Comparison of ENCODE assay signal across 8 mouse cellular contexts in genomic region chr11:70681897-70682581, GRCm38 (mm10). TPM values are rescaled to one million over a fixed set of nuclear protein-coding genes. Genes with fewer than 3 reads are reported as not detected.
A peak's percentile ranks its signal among the peaks of the same experiment; 100 is the strongest.
DNase-seq lines count a peak whose midpoint lies in the region; ATAC-seq and TF ChIP-seq lines count a peak whose summit lies in the region.

No protein-coding gene starts in this region.

- peaks cover 8% of the 10 kb centered on the region; the same call in 1 of the 2 replicates for H3K4me1 ChIP-seq in spleen, adult 2 months (ENCODE audit: control insufficient read depth, insufficient read depth, insufficient read length)
- peaks cover 8% of the 10 kb centered on the region; the same call in 1 of the 2 replicates for H3K4me1 ChIP-seq in forebrain, postnatal 0 days (ENCODE audit: insufficient read depth)
- no peaks in the 10 kb centered on the region for H3K4me1 ChIP-seq in limb, embryonic 14.5 days (ENCODE audit: control insufficient read depth, insufficient read depth, low read length)
- H3K4me1 ChIP-seq in neural tube, embryonic 13.5 days (replicated peaks) = peaks cover 21% of the 10 kb centered on the region

- WGBS in spleen, adult 2 months = 83% methylated on average over 11 of the region's 11 CpGs
- 10% methylated on average over 11 of the region's 11 CpGs for WGBS in forebrain, postnatal 0 days
- 20% methylated on average over 11 of the region's 11 CpGs for WGBS in limb, embryonic 14.5 days
- WGBS in neural tube, embryonic 13.5 days = 11% methylated on average over 11 of the region's 11 CpGs

- TF ChIP-seq POLR2A in spleen, adult 2 months (IDR thresholded peaks at IDR 0.05; ENCODE audit: low read depth, low read length) = no peak
- TF ChIP-seq POLR2A in limb, embryonic 14.5 days (IDR thresholded peaks at IDR 0.05; ENCODE audit: borderline replicate concordance, extremely low read depth, insufficient read depth, insufficient read length) = no peak

- H3K9ac ChIP-seq in forebrain, postnatal 0 days = peak overlapping the region; percentile 23; the same call in 1 of the 2 replicates
- no peak overlapping the region for H3K9ac ChIP-seq in limb, embryonic 14.5 days (ENCODE audit: low read depth, low read length, severe bottlenecking)
- H3K9ac ChIP-seq in neural tube, embryonic 13.5 days = peak overlapping the region; percentile 47; the same call in 1 of the 2 replicates

- peaks cover 16% of the 10 kb centered on the region for H3K36me3 ChIP-seq in spleen, adult 2 months (ENCODE audit: control insufficient read depth, insufficient read depth, low read length)
- peaks cover 53% of the 10 kb centered on the region for H3K36me3 ChIP-seq in forebrain, postnatal 0 days (ENCODE audit: insufficient read depth)
- peaks cover 61% of the 10 kb centered on the region for H3K36me3 ChIP-seq in limb, embryonic 14.5 days (ENCODE audit: control insufficient read depth, insufficient read depth, low read length)
- H3K36me3 ChIP-seq in neural tube, embryonic 13.5 days = peaks cover 76% of the 10 kb centered on the region

- H3K27me3 ChIP-seq in spleen, adult 2 months (ENCODE audit: control insufficient read depth, insufficient read depth, low read length) = no peaks in the 10 kb centered on the region
- H3K27me3 ChIP-seq in forebrain, postnatal 0 days (ENCODE audit: insufficient read depth, low read length) = no peaks in the 10 kb centered on the region
- no peaks in the 10 kb centered on the region for H3K27me3 ChIP-seq in limb, embryonic 14.5 days (ENCODE audit: control insufficient read depth, insufficient read depth, low read length)
- no peaks in the 10 kb centered on the region for H3K27me3 ChIP-seq in neural tube, embryonic 13.5 days

- H3K9me3 ChIP-seq in forebrain, postnatal 0 days (ENCODE audit: low read length) = no peaks in the 10 kb centered on the region
- no peaks in the 10 kb centered on the region for H3K9me3 ChIP-seq in limb, embryonic 14.5 days (ENCODE audit: control insufficient read depth, low read length)
- no peaks in the 10 kb centered on the region for H3K9me3 ChIP-seq in neural tube, embryonic 13.5 days

- TF ChIP-seq CTCF in spleen, adult 2 months (IDR thresholded peaks at IDR 0.05; ENCODE audit: extremely low read depth, insufficient read depth, insufficient read length, insufficient replicate concordance) = peak; percentile 7; the same call in 1 of the 2 replicates
- peak; percentile 92 for TF ChIP-seq CTCF in forebrain, postnatal 0 days (IDR thresholded peaks at IDR 0.05; ENCODE audit: low read depth)

- DNase-seq in cerebellum, postnatal 10 days = peak; percentile 66 to 87
- DNase-seq in cerebellum, adult 11-12 months = no peak
- no peak for DNase-seq in spleen, adult 2 months (ENCODE audit: low read depth in 1 of 2, low spot score in 2 of 2)
- DNase-seq in spleen, postnatal 10 days (ENCODE audit: low spot score in 2 of 2) = no peak
- peak; percentile 87 for DNase-seq in forebrain, postnatal 0 days
- DNase-seq in limb, embryonic 14.5 days (ENCODE audit: low spot score) = peak; percentile 48
- DNase-seq in ovary, adult 18-20 months (ENCODE audit: low spot score) = no peak

- ATAC-seq in forebrain, postnatal 0 days = peak; percentile 89
- peak; percentile 56; the same call in 1 of the 2 replicates for ATAC-seq in limb, embryonic 14.5 days (ENCODE audit: low FRiP score, low read depth)
- ATAC-seq in neural tube, embryonic 13.5 days (ENCODE audit: low read depth) = 0 out of 2 replicates have a peak, but pooled peaks have one; percentile 51

- no peak overlapping the region for H3K27ac ChIP-seq in spleen, adult 2 months (ENCODE audit: insufficient read depth, low read length)
- H3K27ac ChIP-seq in forebrain, postnatal 0 days (ENCODE audit: low read depth, low read length) = peak overlapping the region; percentile 68
- no peak overlapping the region for H3K27ac ChIP-seq in limb, embryonic 14.5 days (replicated peaks; ENCODE audit: low read depth, low read length)
- H3K27ac ChIP-seq in neural tube, embryonic 13.5 days (replicated peaks) = peak overlapping the region; percentile 61

- H3K4me2 ChIP-seq in forebrain, postnatal 0 days (ENCODE audit: low read depth) = peak overlapping the region; percentile 26; the same call in 1 of the 2 replicates
- no peak overlapping the region for H3K4me2 ChIP-seq in limb, embryonic 14.5 days (replicated peaks; ENCODE audit: low read depth, low read length, severe bottlenecking)
- peak overlapping the region; percentile 14; the same call in 1 of the 2 replicates for H3K4me2 ChIP-seq in neural tube, embryonic 13.5 days

- H3K4me3 ChIP-seq in spleen, adult 2 months (ENCODE audit: extremely low read depth, insufficient read depth, insufficient read length) = no peak overlapping the region
- H3K4me3 ChIP-seq in forebrain, postnatal 0 days (ENCODE audit: low read depth, low read length) = no peak overlapping the region
- no peak overlapping the region for H3K4me3 ChIP-seq in limb, embryonic 14.5 days (replicated peaks; ENCODE audit: low read length)
- no peak overlapping the region for H3K4me3 ChIP-seq in neural tube, embryonic 13.5 days

RNA-seq across cellular contexts. Expression of gene Camta2, which starts 5.9 kb away (rescaled TPM):
- 36.6 and 38.8 TPM in 2 replicates for polyA plus RNA-seq in spleen, adult 2 months (2012; rRNA removed)
- total RNA-seq in forebrain, postnatal 0 days (2014; rRNA removed) = 12.8 and 17.3 TPM in 2 replicates
- polyA plus RNA-seq in forebrain, postnatal 0 days (2015; fragmentation: Nextera tagmentation; extraction: Ambion mirVana) = 11.1 and 17.7 TPM in 2 replicates
- polyA plus RNA-seq in limb, embryonic 14.5 days (2012; rRNA removed) = 20.3 and 26.6 TPM in 2 replicates
- polyA plus RNA-seq in limb, embryonic 14.5 days (2014; fragmentation: Nextera tagmentation; extraction: Ambion mirVana) = 14.4 and 16.6 TPM in 2 replicates
- polyA plus RNA-seq in neural tube, embryonic 13.5 days (2015; fragmentation: Nextera tagmentation; extraction: Ambion mirVana) = 16.9 and 19.5 TPM in 2 replicates

RNA-seq across cellular contexts. Expression of gene Spag7, which starts 12.8 kb away (rescaled TPM):
- 20.0 and 20.2 TPM in 2 replicates for polyA plus RNA-seq in spleen, adult 2 months (2012; rRNA removed)
- total RNA-seq in forebrain, postnatal 0 days (2014; rRNA removed) = 49.2 and 57.1 TPM in 2 replicates
- polyA plus RNA-seq in forebrain, postnatal 0 days (2015; fragmentation: Nextera tagmentation; extraction: Ambion mirVana) = 56.6 and 116 TPM in 2 replicates
- polyA plus RNA-seq in limb, embryonic 14.5 days (2012; rRNA removed) = 63.3 and 93.7 TPM in 2 replicates
- polyA plus RNA-seq in limb, embryonic 14.5 days (2014; fragmentation: Nextera tagmentation; extraction: Ambion mirVana) = 97.0 and 98.1 TPM in 2 replicates
- polyA plus RNA-seq in neural tube, embryonic 13.5 days (2015; fragmentation: Nextera tagmentation; extraction: Ambion mirVana) = 169 and 172 TPM in 2 replicates

RNA-seq across cellular contexts. Expression of gene Inca1, which starts 17.9 kb away (rescaled TPM):
- 0.70 and 0.76 TPM in 2 replicates for polyA plus RNA-seq in spleen, adult 2 months (2012; rRNA removed)
- total RNA-seq in forebrain, postnatal 0 days (2014; rRNA removed) = 0.62 and 0.69 TPM in 2 replicates
- 1.5 and 2.1 TPM in 2 replicates for polyA plus RNA-seq in forebrain, postnatal 0 days (2015; fragmentation: Nextera tagmentation; extraction: Ambion mirVana)
- 1.3 TPM in 2 replicates for polyA plus RNA-seq in limb, embryonic 14.5 days (2012; rRNA removed)
- 0.81 and 0.93 TPM in 2 replicates for polyA plus RNA-seq in limb, embryonic 14.5 days (2014; fragmentation: Nextera tagmentation; extraction: Ambion mirVana)
- polyA plus RNA-seq in neural tube, embryonic 13.5 days (2015; fragmentation: Nextera tagmentation; extraction: Ambion mirVana) = 0.75 and 1.1 TPM in 2 replicates

RNA-seq across cellular contexts. Expression of gene Kif1c, which starts 18.3 kb away (rescaled TPM):
- 17.5 and 19.5 TPM in 2 replicates for polyA plus RNA-seq in spleen, adult 2 months (2012; rRNA removed)
- total RNA-seq in forebrain, postnatal 0 days (2014; rRNA removed) = 16.8 and 25.9 TPM in 2 replicates
- polyA plus RNA-seq in forebrain, postnatal 0 days (2015; fragmentation: Nextera tagmentation; extraction: Ambion mirVana) = 1.1 and 1.2 TPM in 2 replicates
- polyA plus RNA-seq in limb, embryonic 14.5 days (2012; rRNA removed) = 41.1 and 45.8 TPM in 2 replicates
- polyA plus RNA-seq in limb, embryonic 14.5 days (2014; fragmentation: Nextera tagmentation; extraction: Ambion mirVana) = 14.6 and 16.2 TPM in 2 replicates
- 1.5 TPM in 2 replicates for polyA plus RNA-seq in neural tube, embryonic 13.5 days (2015; fragmentation: Nextera tagmentation; extraction: Ambion mirVana)

RNA-seq across cellular contexts. Expression of gene Eno3, which starts 25.0 kb away (rescaled TPM):
- polyA plus RNA-seq in spleen, adult 2 months (2012; rRNA removed) = 15.3 and 20.0 TPM in 2 replicates
- 7.4 and 14.6 TPM in 2 replicates for total RNA-seq in forebrain, postnatal 0 days (2014; rRNA removed)
- polyA plus RNA-seq in forebrain, postnatal 0 days (2015; fragmentation: Nextera tagmentation; extraction: Ambion mirVana) = 4.3 and 5.5 TPM in 2 replicates
- polyA plus RNA-seq in limb, embryonic 14.5 days (2012; rRNA removed) = 75.3 and 84.6 TPM in 2 replicates
- polyA plus RNA-seq in limb, embryonic 14.5 days (2014; fragmentation: Nextera tagmentation; extraction: Ambion mirVana) = 60.3 and 89.9 TPM in 2 replicates
- 9.4 and 14.9 TPM in 2 replicates for polyA plus RNA-seq in neural tube, embryonic 13.5 days (2015; fragmentation: Nextera tagmentation; extraction: Ambion mirVana)

Comparison
In these comparisons a context has a peak if more than half of its experiments do, and no peak if none do; other contexts are left out.
1. DNase-seq: peak in cerebellum, postnatal 10 days (2 of 2), forebrain, postnatal 0 days (single experiment) and limb, embryonic 14.5 days (single experiment); none in cerebellum, adult 11-12 months (single experiment), spleen, adult 2 months (0 of 2), spleen, postnatal 10 days (0 of 2) and ovary, adult 18-20 months (single experiment).
2. H3K27ac ChIP-seq: peak in forebrain, postnatal 0 days (single experiment) and neural tube, embryonic 13.5 days (single experiment); none in spleen, adult 2 months (single experiment) and limb, embryonic 14.5 days (single experiment).
3. Peak in every context shown above with its lines, with median percentiles within 50 percentile points of each other: ATAC-seq.